Mouse (Mus musculus): ENCODE data around the gene Rtn3.

Gene Rtn3

DNA sequence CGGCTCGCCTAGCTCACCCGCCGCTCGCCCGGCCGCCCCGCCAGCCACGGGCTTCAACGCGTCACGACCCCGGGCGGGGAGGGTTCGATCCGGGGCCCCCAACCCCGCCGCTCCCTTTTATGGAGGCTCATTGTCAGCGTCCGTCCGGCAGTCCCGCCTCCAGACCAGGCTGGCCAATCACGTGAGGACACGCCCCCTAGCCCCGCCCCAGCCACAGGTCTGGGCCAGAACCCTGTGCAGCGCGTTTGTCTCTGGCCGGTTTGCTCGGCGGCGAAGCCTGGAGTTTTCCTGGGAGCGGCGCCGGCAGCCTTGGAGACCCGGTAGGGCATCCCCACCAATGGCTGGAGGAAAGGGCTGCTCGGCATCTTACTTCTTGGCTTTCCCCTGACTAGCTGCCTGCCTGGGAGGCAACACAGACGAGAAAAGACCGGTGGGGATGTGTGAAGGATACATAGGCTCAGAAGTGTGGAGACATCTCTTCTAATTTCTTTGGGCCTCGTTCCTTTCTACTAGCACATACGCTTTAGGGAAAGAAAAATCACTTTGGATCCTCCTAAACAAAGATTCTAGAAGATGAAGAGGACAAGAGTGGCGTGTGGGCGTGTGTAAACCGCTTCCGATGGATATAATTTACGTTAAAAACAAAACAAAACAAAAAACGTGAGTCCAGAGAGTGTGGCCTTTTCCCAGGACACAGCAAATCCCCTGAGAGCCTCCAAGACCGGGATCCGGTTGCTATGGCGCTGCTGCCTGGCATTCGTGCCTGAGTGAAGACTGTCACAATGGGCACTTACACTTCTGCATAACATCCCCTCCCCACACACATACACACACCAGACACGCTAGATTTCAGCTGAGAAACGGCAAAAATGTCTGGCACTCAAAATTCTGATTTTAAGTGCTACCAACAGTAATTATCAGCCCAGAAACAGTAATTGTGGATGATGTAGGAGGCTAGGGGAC, 99.9 kb downstream of the Rtn3 start, which contains the start of gene Spindoc:
Gene Spindoc, minus strand, starts transcription at position 92 of the 963 bp plus-strand sequence.
- DNase-seq (ENCODE audit: low read depth, low spot score): peak; percentile 95

- no peak for DNase-seq (ENCODE audit: low read depth, low spot score)
Measured at GRCm38 (mm10) chr19:7382248-7382902, 100.7 kb downstream of the Rtn3 start.

GRCm38 (mm10) chr19:7381906-7382247, 101.2 kb downstream of the Rtn3 start:
- no peak for DNase-seq (ENCODE audit: low read depth, low spot score)

DNA sequence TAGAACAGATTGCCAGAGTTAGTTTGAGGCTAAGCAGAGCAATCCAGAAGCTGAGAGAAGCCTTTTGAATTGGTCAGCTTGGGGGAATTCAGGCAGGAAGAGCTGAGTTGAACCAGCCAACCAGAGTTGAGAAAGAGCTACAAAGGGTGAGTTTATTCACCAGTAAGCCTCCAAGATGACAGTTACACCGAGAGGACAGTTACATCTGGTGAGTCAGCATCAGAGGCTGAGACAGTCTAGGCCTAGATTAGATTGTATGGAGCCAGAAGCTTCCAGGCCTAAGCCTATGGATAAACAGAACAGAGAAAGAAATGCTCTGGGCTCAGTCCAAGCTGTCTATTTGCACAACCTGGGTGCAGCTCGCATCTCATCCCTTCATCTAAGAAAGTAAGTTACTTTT, 105.4 kb downstream of the Rtn3 start:
- DNase-seq (ENCODE audit: low read depth, low spot score): no peak
